Mouse (Mus musculus) myocyte (in vitro differentiated cells): ENCODE data around the gene Adcy2. TPM values are rescaled to one million over a fixed set of nuclear protein-coding genes. Genes with fewer than 3 reads are reported as not detected.

Experiments used
- H3K27me3 ChIP-seq: one replicate; pipeline ENCODE4 v1.6.1; 2011; ENCODE audit not compliant: control insufficient read depth, insufficient read depth, insufficient read length
- H3K36me3 ChIP-seq: one replicate; pipeline ENCODE4 v1.6.1; 2011; ENCODE audit not compliant: control insufficient read depth, insufficient read depth
- H3K4me2 ChIP-seq: one replicate; pipeline ENCODE4 v1.6.1; 2011; ENCODE audit warnings: low read depth, control low read depth
- H3K4me3 ChIP-seq: one replicate; pipeline ENCODE4 v1.5.1; 2011; ENCODE audit warnings: mild to moderate bottlenecking, control low read depth, moderate library complexity
- H3K79me2 ChIP-seq: one replicate; pipeline ENCODE4 v1.6.1; 2011; ENCODE audit not compliant: control insufficient read depth, insufficient read depth
- H3ac ChIP-seq: one replicate; pipeline ENCODE4 v1.6.1; 2011; ENCODE audit not compliant: control insufficient read depth, insufficient read length
- CEBPB ChIP-seq: IDR thresholded peaks from 2 replicates; pipeline ENCODE4 v1.6.1; 2011; ENCODE audit warnings: mild to moderate bottlenecking, moderate library complexity; ENCODE audit not compliant: poor library complexity, insufficient read depth, severe bottlenecking
- E2F4 ChIP-seq: IDR thresholded peaks from one replicate; pipeline ENCODE4 v1.6.1; 2011; ENCODE audit warnings: mild to moderate bottlenecking, control low read depth, moderate library complexity; ENCODE audit not compliant: insufficient read depth
- MAX ChIP-seq: IDR thresholded peaks from one replicate; pipeline ENCODE4 v1.6.1; 2011; ENCODE audit warnings: low read depth, mild to moderate bottlenecking, control low read depth
- MYOD1 ChIP-seq, 3 experiments: IDR thresholded peaks; one replicate each; pipeline ENCODE4 v1.6.1; 2011; ENCODE audit warnings: control low read depth in 2 of 3, low read depth in 2 of 3, mild to moderate bottlenecking in 2 of 3, moderate library complexity in 1 of 3; ENCODE audit not compliant: insufficient read length in 2 of 3, control insufficient read depth in 1 of 3
- MYOG ChIP-seq, 3 experiments: IDR thresholded peaks; one replicate each; pipeline ENCODE4 v1.6.1; 2011; ENCODE audit warnings: control low read depth in 2 of 3, low read depth in 2 of 3, mild to moderate bottlenecking in 2 of 3; ENCODE audit not compliant: insufficient read length in 2 of 3, control insufficient read depth in 1 of 3, insufficient read depth in 1 of 3
- POLR2A ChIP-seq: IDR thresholded peaks from one replicate; pipeline ENCODE4 v1.6.1; 2011; ENCODE audit warnings: low read depth, mild to moderate bottlenecking, control low read depth, moderate library complexity; ENCODE audit not compliant: insufficient read length
- POLR2AphosphoS2 ChIP-seq: IDR thresholded peaks from one replicate; pipeline ENCODE4 v1.6.1; 2011; ENCODE audit warnings: low read depth, control low read depth; ENCODE audit not compliant: insufficient read length
- REST ChIP-seq: IDR thresholded peaks from one replicate; pipeline ENCODE4 v1.6.1; 2011; ENCODE audit warnings: mild to moderate bottlenecking, control low read depth, moderate library complexity; ENCODE audit not compliant: insufficient read depth, insufficient read length
- SRF ChIP-seq: IDR thresholded peaks from one replicate; pipeline ENCODE4 v1.6.1; 2011; ENCODE audit warnings: low read depth; ENCODE audit not compliant: control insufficient read depth, insufficient read length
- TCF12 ChIP-seq: IDR thresholded peaks from one replicate; pipeline ENCODE4 v1.6.1; 2011; ENCODE audit warnings: mild to moderate bottlenecking, control low read depth; ENCODE audit not compliant: poor library complexity, insufficient read depth, severe bottlenecking
- TCF3 ChIP-seq: IDR thresholded peaks from one replicate; pipeline ENCODE4 v1.6.1; 2011; ENCODE audit warnings: low read depth, control low read depth; ENCODE audit not compliant: insufficient read length
- USF1 ChIP-seq: IDR thresholded peaks from one replicate; pipeline ENCODE4 v1.6.1; 2011; ENCODE audit warnings: low read depth, mild to moderate bottlenecking, control low read depth, moderate library complexity
- polyA plus RNA-seq: library from polyadenylated mRNA; unstranded; fragments of >200 nt; fragmentation: generic; extraction: Trizol; gene quantifications from one replicate; pipeline ENCODE4 v1.2.1, GENCODE M21; 2012; ENCODE audit warnings: missing spikeins

Gene Adcy2
- polyA plus RNA-seq, 1 experiment: not detected

DNA sequence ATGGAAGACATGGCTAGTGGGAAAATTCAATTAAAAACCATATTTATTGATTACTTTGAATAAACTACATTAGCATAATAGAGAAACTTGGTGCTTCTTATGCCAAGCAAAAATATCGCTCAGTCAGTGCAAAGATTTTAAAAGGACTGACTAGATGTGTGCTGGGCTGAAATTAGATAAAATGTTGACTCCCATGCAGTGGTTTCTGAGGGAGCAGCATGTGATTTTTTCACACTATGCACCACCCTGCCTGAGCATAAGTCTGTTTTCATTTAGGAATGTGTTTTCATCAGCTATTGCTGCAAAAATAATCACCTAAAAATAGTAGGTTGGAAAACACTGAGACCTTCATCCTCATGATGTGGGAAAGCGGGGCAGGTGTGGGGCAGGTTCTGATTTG is 250.0 kb downstream of the Adcy2 start:
- H3K79me2 ChIP-seq: no peaks in the 10 kb centered on the region
- H3K4me2 ChIP-seq: no peak overlapping the region
- no peaks in the 10 kb centered on the region for H3K36me3 ChIP-seq
- H3K4me3 ChIP-seq: no peak overlapping the region
- H3ac ChIP-seq: no peak overlapping the region
- TF ChIP-seq TCF3 (no peak), POLR2AphosphoS2 (no peak), MAX (no peak), TCF12 (no peak), SRF (no peak), MYOD1 (IDR thresholded peaks at IDR 0.05; ENCODE audit: control insufficient read depth in 1 of 3, insufficient read length in 2 of 3, low read depth in 2 of 3) (no peak), POLR2A (no peak), USF1 (no peak), REST (no peak), MYOG (IDR thresholded peaks at IDR 0.05; ENCODE audit: control insufficient read depth in 1 of 3, insufficient read depth in 1 of 3, insufficient read length in 2 of 3, low read depth in 2 of 3) (no peak), E2F4 (no peak)
- no peaks in the 10 kb centered on the region for H3K27me3 ChIP-seq

DNA sequence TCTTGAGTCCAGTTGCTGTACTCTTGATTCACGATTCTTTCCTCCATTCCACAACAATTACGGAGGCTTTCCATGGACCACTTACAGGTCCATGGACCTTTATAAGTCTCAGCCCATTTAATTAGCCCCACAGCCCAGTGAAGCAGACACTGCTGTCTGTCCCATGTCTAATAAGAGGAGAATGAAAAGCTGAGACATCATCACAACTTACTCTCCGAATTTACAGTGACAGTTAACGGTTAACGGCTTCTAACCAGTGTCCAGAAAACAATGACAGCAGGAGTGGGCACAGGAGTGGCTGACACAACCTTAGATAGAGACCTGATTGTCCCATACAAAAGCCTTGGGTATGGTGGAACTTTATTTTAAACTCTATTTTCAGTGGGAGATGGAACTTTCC is 253.9 kb downstream of the Adcy2 start:
- H3K4me3 ChIP-seq: no peak overlapping the region
- no peak overlapping the region for H3ac ChIP-seq
- TF ChIP-seq POLR2A (no peak), TCF3 (no peak), E2F4 (no peak)
- no peaks in the 10 kb centered on the region for H3K36me3 ChIP-seq
- no peak overlapping the region for H3K4me2 ChIP-seq
- H3K79me2 ChIP-seq: no peaks in the 10 kb centered on the region
- H3K27me3 ChIP-seq: no peaks in the 10 kb centered on the region

DNA sequence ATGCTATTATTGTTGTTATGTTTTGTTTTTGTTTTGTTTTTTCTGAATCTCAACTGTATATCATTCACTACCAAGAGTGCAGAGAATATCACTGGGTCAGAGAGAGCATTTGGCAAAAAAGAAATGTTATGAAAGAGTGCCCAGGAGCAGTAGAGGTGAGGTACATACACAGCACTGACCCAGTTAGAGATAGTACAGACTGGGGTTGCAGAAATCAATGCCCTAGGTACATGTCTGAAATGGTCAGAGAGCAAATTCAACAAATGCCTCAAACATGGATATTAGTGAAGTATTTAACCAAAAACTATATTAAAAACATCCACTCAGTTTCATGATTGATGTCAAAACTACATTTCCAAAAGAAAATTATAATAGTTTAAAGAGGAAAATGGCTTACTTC is 286.7 kb downstream of the Adcy2 start:
- H3K79me2 ChIP-seq: no peaks in the 10 kb centered on the region
- no peak overlapping the region for H3ac ChIP-seq
- H3K4me3 ChIP-seq: no peak overlapping the region
- H3K27me3 ChIP-seq: no peaks in the 10 kb centered on the region
- no peak for TF ChIP-seq USF1
- no peak for TF ChIP-seq POLR2A
- TF ChIP-seq MAX: no peak
- no peak for TF ChIP-seq POLR2AphosphoS2
- TF ChIP-seq TCF3: no peak
- TF ChIP-seq REST: no peak
- no peak for TF ChIP-seq MYOD1 (IDR thresholded peaks at IDR 0.05; ENCODE audit: control insufficient read depth in 1 of 3, insufficient read length in 2 of 3, low read depth in 2 of 3)
- no peak for TF ChIP-seq CEBPB
- TF ChIP-seq MYOG (IDR thresholded peaks at IDR 0.05; ENCODE audit: control insufficient read depth in 1 of 3, insufficient read depth in 1 of 3, insufficient read length in 2 of 3, low read depth in 2 of 3): no peak
- no peak for TF ChIP-seq TCF12
- H3K36me3 ChIP-seq: no peaks in the 10 kb centered on the region
- no peak overlapping the region for H3K4me2 ChIP-seq

DNA sequence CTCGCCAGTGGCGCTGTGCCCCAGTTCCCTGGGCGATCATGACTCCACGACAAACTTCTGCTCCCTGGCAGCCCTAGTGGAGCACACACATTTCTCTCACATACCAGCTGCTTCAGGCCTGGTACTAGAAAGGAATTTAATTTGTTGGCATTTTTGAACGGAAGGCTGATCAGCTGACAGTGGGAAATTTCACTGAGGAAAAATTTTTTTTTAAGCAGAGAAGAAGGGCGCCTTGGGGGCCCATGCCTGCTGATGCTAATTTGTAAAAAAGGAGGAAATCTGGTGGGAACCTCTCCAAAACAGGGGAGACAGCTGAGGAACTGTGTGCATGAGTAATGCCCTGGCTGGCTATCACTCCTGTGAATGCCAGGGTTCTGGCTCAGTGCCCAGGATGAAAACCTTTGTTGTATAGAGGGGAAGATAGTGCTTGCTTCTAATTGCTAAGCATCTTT is 292.0 kb downstream of the Adcy2 start:
- TF ChIP-seq MYOG (IDR thresholded peaks at IDR 0.05; ENCODE audit: control insufficient read depth in 1 of 3, insufficient read depth in 1 of 3, insufficient read length in 2 of 3, low read depth in 2 of 3) (no peak), MYOD1 (IDR thresholded peaks at IDR 0.05; ENCODE audit: control insufficient read depth in 1 of 3, insufficient read length in 2 of 3, low read depth in 2 of 3) (no peak), POLR2AphosphoS2 (no peak)
- no peaks in the 10 kb centered on the region for H3K27me3 ChIP-seq

DNA sequence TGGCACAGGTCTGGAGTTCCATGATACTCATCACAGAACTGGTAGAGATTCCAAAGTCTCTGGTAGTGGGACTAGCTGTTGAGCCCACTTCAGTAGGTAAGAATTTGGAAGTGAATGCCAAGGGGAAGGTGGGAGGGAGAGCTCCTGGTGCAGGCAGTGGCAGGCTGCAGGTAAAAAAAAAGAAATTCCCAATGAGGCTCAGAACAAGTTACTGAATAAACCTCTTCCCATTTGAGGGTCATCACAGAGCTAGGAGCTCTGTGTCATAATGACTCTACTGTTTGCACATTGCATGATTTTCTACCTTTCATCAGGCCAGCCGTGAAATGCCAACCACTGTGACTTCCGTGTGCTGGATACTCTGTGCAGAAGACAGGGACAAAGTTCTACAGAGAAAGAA is 314.4 kb downstream of the Adcy2 start:
- no peaks in the 10 kb centered on the region for H3K27me3 ChIP-seq
- no peaks in the 10 kb centered on the region for H3K79me2 ChIP-seq
- no peak for TF ChIP-seq MYOD1 (IDR thresholded peaks at IDR 0.05; ENCODE audit: control insufficient read depth in 1 of 3, insufficient read length in 2 of 3, low read depth in 2 of 3)
- TF ChIP-seq REST: no peak
- no peak for TF ChIP-seq MYOG (IDR thresholded peaks at IDR 0.05; ENCODE audit: control insufficient read depth in 1 of 3, insufficient read depth in 1 of 3, insufficient read length in 2 of 3, low read depth in 2 of 3)
- TF ChIP-seq POLR2A: no peak
- TF ChIP-seq SRF: no peak
- no peak for TF ChIP-seq POLR2AphosphoS2
- no peak for TF ChIP-seq TCF12
- TF ChIP-seq E2F4: no peak
- TF ChIP-seq TCF3: no peak
- no peak for TF ChIP-seq CEBPB
- no peak for TF ChIP-seq MAX
- no peak for TF ChIP-seq USF1
- H3K4me2 ChIP-seq: no peak overlapping the region
- H3K4me3 ChIP-seq: no peak overlapping the region
- no peak overlapping the region for H3ac ChIP-seq
- no peaks in the 10 kb centered on the region for H3K36me3 ChIP-seq

More for the DNA sequence above, 292.0 kb downstream of the Adcy2 start:
- no peak overlapping the region for H3K4me3 ChIP-seq
- H3K79me2 ChIP-seq: no peaks in the 10 kb centered on the region
- H3K36me3 ChIP-seq: no peaks in the 10 kb centered on the region
- no peak overlapping the region for H3ac ChIP-seq
- no peak overlapping the region for H3K4me2 ChIP-seq
